Mouse (Mus musculus) kidney, embryonic 16.5 days (tissue): ENCODE measurements around the gene Lig3. TPM values are rescaled to one million over a fixed set of nuclear protein-coding genes. Genes with fewer than 3 reads are reported as not detected.

Source experiments
- polyA plus RNA-seq: library from polyadenylated mRNA; unstranded; fragments of >200 nt; fragmentation: Nextera tagmentation; extraction: Ambion mirVana; gene quantifications from 2 replicates; pipeline ENCODE4 v1.2.1, GENCODE M21; 2015

Lig3 gene
- polyA plus RNA-seq, 1 experiment from 2014 or later = 33.2 TPM

Other genes with a start within 250 kb of the Lig3 start
- 0.31 and 0.32 TPM in 2 replicates for gene Cct6b, start 16.8 kb upstream of the Lig3 start, polyA plus RNA-seq
- 42.6 and 43.9 TPM in 2 replicates for gene Zfp830, start 16.8 kb upstream of the Lig3 start, polyA plus RNA-seq
- 23.7 and 25.0 TPM in 2 replicates for gene Rffl, start 90.1 kb downstream of the Lig3 start, polyA plus RNA-seq
- gene Rad51d, start 109.5 kb downstream of the Lig3 start, polyA plus RNA-seq = 13.8 and 15.1 TPM in 2 replicates
- gene Fndc8, start 111.0 kb downstream of the Lig3 start, polyA plus RNA-seq = 0.26 and 0.51 TPM in 2 replicates
- 36.1 and 40.5 TPM in 2 replicates for gene Nle1, start 127.3 kb downstream of the Lig3 start, polyA plus RNA-seq
- 5.1 and 7.3 TPM in 2 replicates for gene Unc45b, start 129.4 kb downstream of the Lig3 start, polyA plus RNA-seq
- gene Slfn5, start 170.2 kb downstream of the Lig3 start, polyA plus RNA-seq = 7.8 and 9.6 TPM in 2 replicates
- gene Slfn9, start 210.7 kb downstream of the Lig3 start, polyA plus RNA-seq = 18.1 and 18.2 TPM in 2 replicates
- gene Slfn8, start 239.7 kb downstream of the Lig3 start, polyA plus RNA-seq = 0.40 and 0.61 TPM in 2 replicates